Mouse (Mus musculus) cerebellum, adult (tissue): Measurements from ENCODE around the gene Prg4.

Experiments
- ATAC-seq: cut with Nextera tagmentation; 2 replicates; pipeline ENCODE4 v1.9.2; 2017; ENCODE audit warnings: mild to moderate bottlenecking, moderate library complexity, mixed read lengths; ENCODE audit not compliant: insufficient number of reproducible peaks, low FRiP score, low TSS enrichment

Prg4 gene

GRCm38 (mm10) chr1:150409996-150410395 lies 56.0 kb downstream of the Prg4 start:
- no peak for ATAC-seq

- no peak for ATAC-seq
These were observed 58.7 kb downstream of the Prg4 start for GRCm38 (mm10) chr1:150407285-150407684.

DNA sequence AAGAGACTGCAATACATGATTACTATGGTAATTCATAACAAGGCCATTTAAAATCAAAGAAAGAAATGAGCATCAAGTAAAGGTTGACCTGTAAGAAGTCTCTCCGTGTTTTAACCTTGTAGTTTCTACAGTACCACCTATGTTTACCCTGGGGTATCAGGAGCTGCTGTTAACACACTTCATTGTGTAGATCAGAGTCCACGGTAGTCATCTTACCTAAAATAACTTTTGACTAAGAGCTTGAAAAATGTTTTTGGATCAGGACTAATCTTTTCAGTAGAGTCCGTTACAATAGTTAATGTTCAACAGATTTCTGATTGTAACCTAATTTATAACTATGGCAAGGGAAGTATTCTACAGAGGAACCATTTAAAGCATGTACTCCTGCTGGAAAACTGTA lies 61.4 kb downstream of the Prg4 start:
- no peak for ATAC-seq

GRCm38 (mm10) chr1:150403914-150404313 lies 62.1 kb downstream of the Prg4 start:
- no peak for ATAC-seq
